ENCODE assay signal across 27 mouse cellular contexts in the genomic region with DNA sequence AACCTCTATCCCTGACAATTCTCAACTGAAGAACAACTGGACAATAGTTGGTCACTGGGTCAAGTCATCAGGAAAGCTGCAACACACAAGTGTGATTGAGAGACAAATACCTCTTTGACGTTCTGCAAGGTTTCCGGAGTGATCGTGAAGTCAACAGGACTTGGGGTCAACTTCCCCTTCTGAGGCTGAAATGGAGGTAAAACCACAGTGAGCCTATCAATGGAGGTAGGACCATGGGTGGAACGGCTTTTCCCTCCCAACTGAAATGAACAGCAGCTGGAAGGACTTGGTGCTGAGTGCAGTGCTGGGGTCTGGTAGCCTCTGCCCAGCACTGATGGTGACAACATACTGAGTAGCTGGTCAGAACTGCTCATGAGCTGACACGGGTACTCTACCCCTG. TPM values are rescaled to one million over a fixed set of nuclear protein-coding genes. Genes with fewer than 3 reads are reported as not detected.
DNase-seq lines count a peak whose midpoint lies in the region; ATAC-seq and TF ChIP-seq lines count a peak whose summit lies in the region.
"Had no signal": no experiment of that assay in that cellular context is flagged by ENCODE, and none has a peak within 500 bp of the region (broad histone marks: within the 10 kb centered on the region; RNA-seq: fewer than 3 reads in every experiment).

No protein-coding gene starts in this region.

- WGBS in bone marrow, adult 2 months = 12% methylated on average over 5 of the region's 5 CpGs

- peaks cover 6% of the 10 kb centered on the region; the same call in 1 of the 2 replicates for H3K4me1 ChIP-seq in bone marrow, adult 2 months (ENCODE audit: control insufficient read depth, insufficient read depth, low read length)
- H3K4me1 ChIP-seq: embryonic facial prominence, embryonic 10.5 days; embryonic facial prominence, embryonic 13.5 days; forebrain, embryonic 12.5 days; heart, embryonic 12.5 days; heart, embryonic 15.5 days; hindbrain, embryonic 12.5 days; hindbrain, embryonic 15.5 days had no signal

- H3K4me3 ChIP-seq in bone marrow, adult 2 months (replicated peaks; ENCODE audit: control insufficient read depth, low read depth, low read length) = no peak overlapping the region
- H3K4me3 ChIP-seq: embryonic facial prominence, embryonic 10.5 days; embryonic facial prominence, embryonic 13.5 days; erythroblast, embryonic 14.5 days; forebrain, embryonic 12.5 days; heart, embryonic 12.5 days; heart, embryonic 15.5 days; hindbrain, embryonic 12.5 days; hindbrain, embryonic 15.5 days had no signal

- ATAC-seq in hematopoietic stem cell, adult 5-6 weeks (replicated peaks in 1 of 2; ENCODE audit: insufficient read depth in 1 of 2, low FRiP score in 2 of 2, low TSS enrichment in 1 of 2, low read depth in 1 of 2, poor library complexity in 2 of 2, severe bottlenecking in 2 of 2) = peak; percentile 74 to 80
- ATAC-seq in megakaryocyte progenitor cell, adult 5-6 weeks (replicated peaks; ENCODE audit: poor library complexity) = peak; percentile 75
- ATAC-seq: CD4-positive, CD25-positive, alpha-beta regulatory T cell, adult 4 months; forebrain, embryonic 16.5 days had no signal

- peak overlapping the region; percentile 44; the same call in 1 of the 2 replicates for H3K27ac ChIP-seq in bone marrow, adult 2 months (ENCODE audit: control insufficient read depth, insufficient read depth, low read depth, low read length, poor library complexity)
- H3K27ac ChIP-seq: embryonic facial prominence, embryonic 10.5 days; embryonic facial prominence, embryonic 13.5 days; forebrain, embryonic 12.5 days; heart, embryonic 15.5 days; hindbrain, embryonic 12.5 days; hindbrain, embryonic 15.5 days had no signal

- peak; percentile 22 for DNase-seq in c-Kit-positive CD71-negative TER-119-negative erythroid progenitor cells, embryonic 14.5 days (ENCODE audit: low read depth)
- DNase-seq in kidney, postnatal 36 days = no peak
- no peak for DNase-seq in embryo, embryonic 10.5 days (ENCODE audit: low spot score)
- DNase-seq: adrenal gland, adult 2 months; adrenal gland, postnatal 14 days; cerebellum, adult 18-20 months; cerebellum, adult 9-10 months; cerebellum, postnatal 14 days; embryo, embryonic 11 days; gastrocnemius, postnatal 10 days; gastrocnemius, postnatal 36 days; heart, adult 18-20 months; heart, postnatal 10 days; heart, postnatal 4 days had no signal

- no peak for TF ChIP-seq POLR2A in bone marrow, adult 2 months (IDR thresholded peaks at IDR 0.05; ENCODE audit: borderline replicate concordance, control insufficient read depth, low read depth, low read length)

- no peak for TF ChIP-seq CTCF in bone marrow, adult 2 months (IDR thresholded peaks at IDR 0.05; ENCODE audit: control insufficient read depth, insufficient read depth, low read length)

RNA-seq across cellular contexts. Expression of gene Vps26c, which starts 22.4 kb away (rescaled TPM):
- 11.4 and 11.6 TPM in 2 replicates for polyA plus RNA-seq in bone marrow, adult 2 months (2011; ENCODE audit: insufficient read depth, insufficient read length, low replicate concordance, missing spikeins)
- total RNA-seq in hematopoietic stem cell, adult 5-6 weeks (2017) = 21.4 and 44.2 TPM in 2 replicates
- total RNA-seq in megakaryocyte progenitor cell, adult 5-6 weeks (2015) = 21.8 and 26.4 TPM in 2 replicates
- total RNA-seq in megakaryocyte progenitor cell, adult 5-6 weeks (2017) = 29.5 and 32.9 TPM in 2 replicates
